Mouse (Mus musculus): ENCODE measurements around the gene Pkdrej. TPM values are rescaled to one million over a fixed set of nuclear protein-coding genes. Genes with fewer than 3 reads are reported as not detected.

Gene Pkdrej
- polyA plus RNA-seq, 1 experiment from 2014 or later: 0.01 TPM

DNA sequence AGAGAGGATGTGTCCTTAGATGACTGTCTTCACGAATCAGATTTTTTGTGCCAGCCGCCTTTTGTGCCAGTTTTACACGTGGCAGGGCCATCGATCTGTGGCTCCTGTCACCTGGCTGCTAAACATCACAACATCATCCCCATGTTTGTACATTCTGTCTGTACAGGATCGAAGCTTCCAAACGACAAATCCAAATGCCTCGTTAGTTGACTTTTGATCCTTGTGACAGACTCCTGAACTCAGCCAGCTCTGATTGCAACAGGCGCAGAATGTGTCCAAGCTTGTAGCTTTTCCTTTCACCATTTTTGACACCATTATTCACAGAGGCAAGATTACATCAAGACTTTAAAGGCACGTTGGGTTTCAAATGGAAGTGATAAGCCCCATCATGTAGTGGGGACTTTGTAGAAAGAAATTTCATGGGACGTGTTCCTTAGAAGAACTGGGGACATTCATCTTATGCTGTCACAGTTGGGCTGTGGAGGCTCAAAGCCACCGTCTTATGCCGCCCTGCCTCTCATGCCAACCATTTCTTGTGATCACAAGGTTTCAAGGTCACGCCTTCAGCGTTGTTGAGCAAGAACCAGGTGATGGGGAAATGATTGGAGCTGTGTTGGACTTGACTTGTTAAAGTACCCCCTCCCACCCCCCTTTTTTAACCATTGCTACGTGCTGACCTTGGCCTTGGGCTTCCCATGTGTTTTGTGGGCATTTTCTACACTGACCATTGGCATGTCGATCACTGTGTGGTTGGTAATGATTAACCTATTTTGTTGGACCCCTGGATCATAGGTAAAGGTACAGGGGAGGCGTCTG, 50.0 kb downstream of the Pkdrej start:
- DNase-seq (ENCODE audit: low read depth, low spot score): no peak
- CTCF ChIA-PET: no interaction called here
- POLR2A ChIA-PET: no interaction called here
- H3K27me3 ChIP-seq: no peaks in the 10 kb centered on the region
- ATAC-seq: no peak
- in situ Hi-C loops (cut with MboI; ENCODE audit: low pct_unique_long_range_greater_than_20kb): loop anchor here (25.0 kb wide), 1 partner anchor 659 kb away; no protein-coding TSS in a partner anchor
- TF ChIP-seq CTCF (IDR thresholded peaks at IDR 0.05): no peak

- in situ Hi-C loops (cut with MboI; ENCODE audit: low pct_unique_long_range_greater_than_20kb): loop anchor here (25.0 kb wide), 1 partner anchor 657 kb away; no protein-coding TSS in a partner anchor
- no peaks in the 10 kb centered on the region for H3K27me3 ChIP-seq
- DNase-seq (ENCODE audit: low read depth, low spot score): no peak
- CTCF ChIA-PET: interaction anchor here (1.5 kb wide), 1 partner anchor 14 kb away, joined by 3 read pairs; no protein-coding TSS in a partner anchor
- TF ChIP-seq CTCF (IDR thresholded peaks at IDR 0.05): no peak
- no peak for ATAC-seq
- POLR2A ChIA-PET: no interaction called here
These were observed 52.5 kb downstream of the Pkdrej start for GRCm38 (mm10) chr15:85768991-85769390.

- ChIA-PET CTCF (interaction anchor here (1.6 kb wide), 1 partner anchor 15 kb away, joined by 4 read pairs; no protein-coding TSS in a partner anchor), POLR2A (no interaction called here)
- DNase-seq (ENCODE audit: low read depth, low spot score): no peak
- no peaks in the 10 kb centered on the region for H3K27me3 ChIP-seq
- ATAC-seq: no peak
- in situ Hi-C loops (cut with MboI; ENCODE audit: low pct_unique_long_range_greater_than_20kb): loop anchor here (25.0 kb wide), 1 partner anchor 654 kb away; no protein-coding TSS in a partner anchor
- TF ChIP-seq CTCF (IDR thresholded peaks at IDR 0.05): no peak
These were observed 54.9 kb downstream of the Pkdrej start for GRCm38 (mm10) chr15:85766677-85767076.

DNA sequence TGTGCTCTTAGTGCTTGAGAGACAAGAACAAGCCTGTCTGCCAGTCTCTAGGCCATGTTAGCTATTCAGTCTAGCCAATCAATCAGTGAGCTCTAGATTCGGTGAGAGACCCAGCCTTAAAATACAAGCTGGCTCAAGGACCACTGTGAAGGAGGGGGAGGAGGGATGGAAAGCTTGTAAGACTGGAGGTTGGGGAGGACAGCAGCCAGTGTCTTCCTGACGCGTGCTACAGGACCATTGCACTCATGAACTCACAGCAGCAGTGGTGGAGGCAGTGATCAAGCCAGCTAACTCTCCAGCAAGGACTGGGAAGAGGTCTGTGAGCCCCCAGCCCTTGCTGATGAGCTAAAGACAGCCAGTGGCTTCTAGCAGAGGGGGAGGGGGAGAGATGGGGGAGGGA, 56.5 kb downstream of the Pkdrej start:
- POLR2A ChIA-PET: no interaction called here

More for the DNA sequence above, 56.5 kb downstream of the Pkdrej start:
- TF ChIP-seq CTCF (IDR thresholded peaks at IDR 0.05): no peak
- DNase-seq (ENCODE audit: low read depth, low spot score): no peak
- ATAC-seq: no peak
- H3K27me3 ChIP-seq: no peaks in the 10 kb centered on the region
- in situ Hi-C loops (cut with MboI; ENCODE audit: low pct_unique_long_range_greater_than_20kb): loop anchor here (25.0 kb wide), 1 partner anchor 653 kb away; no protein-coding TSS in a partner anchor
- CTCF ChIA-PET: no interaction called here

Other genes starting within 250 kb of the Pkdrej start
- 133 TPM for gene Wnt7b, start 239.3 kb downstream of the Pkdrej start, polyA plus RNA-seq (2021)
- 4.7 TPM for gene Ppara, start 86.8 kb downstream of the Pkdrej start, polyA plus RNA-seq (2021)
- 17.5 TPM for gene Cdpf1, start 10.0 kb downstream of the Pkdrej start, polyA plus RNA-seq (2021)
- 19.4 TPM for gene Ttc38, start 10.6 kb upstream of the Pkdrej start, polyA plus RNA-seq (2021)
- gene Gtse1, start 38.0 kb upstream of the Pkdrej start, polyA plus RNA-seq (2021): 23.2 TPM
- gene Trmu, start 57.6 kb upstream of the Pkdrej start, polyA plus RNA-seq (2021): 22.9 TPM
- gene Celsr1, start 212.0 kb upstream of the Pkdrej start, polyA plus RNA-seq (2021): 30.8 TPM
- gene Gramd4, start 236.0 kb upstream of the Pkdrej start, polyA plus RNA-seq (2021): 44.1 TPM

All from Patski (cell line).